Mouse (Mus musculus) layer of hippocampus, adult 11-12 months (tissue): Measurements from ENCODE around the gene Tas2r134.

Experiments used
- DNase-seq: peaks from one replicate; pipeline ENCODE4 v3.0.0; 2022; ENCODE audit warnings: low spot score

The Tas2r134 gene

GRCm38 (mm10) chr2:51652086-51652485 is 24.8 kb downstream of the Tas2r134 start:
- DNase-seq, result no peak

DNA sequence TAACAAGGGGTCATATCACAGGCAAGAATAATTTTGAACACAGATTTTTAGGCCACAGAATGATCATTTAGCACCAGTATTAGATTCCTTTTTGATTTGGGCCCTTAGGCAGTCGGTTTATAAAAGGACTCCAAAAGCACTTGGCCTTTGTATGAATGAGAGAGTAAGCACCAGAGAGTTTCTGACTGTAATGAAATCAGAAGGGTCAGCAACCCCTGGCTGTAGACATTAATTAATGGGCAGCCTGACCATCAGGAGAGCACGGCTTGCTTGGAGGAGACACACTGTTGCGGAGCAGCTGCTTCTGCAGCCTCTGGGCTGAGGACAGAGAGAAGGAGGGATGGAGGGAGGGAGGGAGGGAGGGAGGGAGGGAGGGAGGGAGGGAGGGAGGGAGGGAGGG is 30.4 kb downstream of the Tas2r134 start:
- no peak for DNase-seq

DNA sequence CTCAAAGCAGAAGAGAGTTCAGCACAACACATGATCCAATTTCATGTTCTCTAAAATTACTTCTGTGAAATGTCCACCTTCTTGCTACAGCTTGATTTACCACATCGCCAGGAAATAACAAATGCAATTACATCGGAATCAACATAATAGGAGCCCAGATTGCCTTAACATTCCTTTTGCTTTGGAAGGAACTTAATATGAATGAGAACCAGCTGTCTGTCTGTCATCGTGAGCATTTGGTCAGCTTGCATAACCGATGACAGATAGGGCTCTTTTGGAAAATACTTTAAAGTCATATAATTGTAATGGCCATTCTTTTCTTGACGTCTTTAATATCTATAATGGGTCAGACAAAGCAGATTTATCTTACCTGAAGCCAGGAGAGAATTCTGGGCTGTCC is 31.0 kb downstream of the Tas2r134 start:
- DNase-seq, result no peak

GRCm38 (mm10) chr2:51674321-51674720 is 47.0 kb downstream of the Tas2r134 start:
- no peak for DNase-seq
